Mouse (Mus musculus): ENCODE measurements around the gene B3galt4. TPM values are rescaled to one million over a fixed set of nuclear protein-coding genes. Genes with fewer than 3 reads are reported as not detected.
"Not testable (repeated sequence)": the region's sequence is repeated elsewhere in the genome, so short reads cannot be mapped to it uniquely, and the experiment has no call there.

Gene B3galt4
- total RNA-seq, 1 experiment from 2014 or later: 3.2 TPM

- DNase-seq: not testable (repeated sequence)
Observed at GRCm38 (mm10) chr17:33904835-33905234, 46.5 kb downstream of the B3galt4 start, which contains the start of gene Platr17. Gene Platr17 (plus strand): TSS chr17:33905135.

- not testable (repeated sequence) for DNase-seq
Observed at GRCm38 (mm10) chr17:33903911-33904651, 47.2 kb downstream of the B3galt4 start.

- DNase-seq: no peak
Observed at GRCm38 (mm10) chr17:33902491-33902890, 48.8 kb downstream of the B3galt4 start.

DNA sequence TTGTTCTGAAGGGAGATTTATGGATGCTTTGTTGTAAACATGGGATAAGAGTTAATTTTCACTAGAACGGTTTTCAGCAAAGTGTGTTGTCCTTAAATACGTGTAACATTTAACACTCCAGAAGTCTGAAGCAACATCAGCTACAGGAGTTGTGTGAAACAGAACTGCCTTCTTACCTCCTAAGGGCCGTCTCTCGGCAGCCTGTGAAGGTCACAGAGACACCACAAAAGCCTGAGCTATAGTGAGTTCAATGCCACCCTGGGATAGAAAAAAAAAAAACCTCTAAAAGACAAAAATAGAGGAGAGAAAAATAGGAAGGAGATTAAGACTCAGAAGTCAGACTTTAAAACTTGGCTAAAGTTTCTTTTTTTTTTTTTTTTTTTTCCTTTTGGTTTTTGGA is 49.2 kb downstream of the B3galt4 start:
- no peak for DNase-seq

DNA sequence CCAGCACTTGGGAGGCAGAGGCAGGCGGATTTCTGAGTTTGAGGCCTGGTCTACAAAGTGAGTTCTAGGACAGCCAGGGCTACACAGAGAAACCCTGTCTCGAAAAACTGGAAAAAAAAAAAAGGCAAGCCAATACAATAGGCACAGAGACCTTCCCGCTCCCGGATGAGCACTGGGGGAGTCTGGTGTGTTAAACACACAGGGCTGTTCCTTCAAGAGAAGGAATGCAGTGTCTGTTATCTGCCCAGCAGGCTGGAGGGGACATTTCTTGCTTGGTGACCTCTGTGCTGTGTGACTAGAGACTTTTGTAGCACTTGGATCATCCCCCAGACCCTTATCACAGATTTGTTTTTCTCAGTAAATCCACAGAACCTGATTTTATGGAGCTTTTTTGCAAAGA is 49.6 kb downstream of the B3galt4 start:
- DNase-seq: no peak

- DNase-seq: no peak
Observed at GRCm38 (mm10) chr17:33900989-33901314, 50.3 kb downstream of the B3galt4 start.

DNA sequence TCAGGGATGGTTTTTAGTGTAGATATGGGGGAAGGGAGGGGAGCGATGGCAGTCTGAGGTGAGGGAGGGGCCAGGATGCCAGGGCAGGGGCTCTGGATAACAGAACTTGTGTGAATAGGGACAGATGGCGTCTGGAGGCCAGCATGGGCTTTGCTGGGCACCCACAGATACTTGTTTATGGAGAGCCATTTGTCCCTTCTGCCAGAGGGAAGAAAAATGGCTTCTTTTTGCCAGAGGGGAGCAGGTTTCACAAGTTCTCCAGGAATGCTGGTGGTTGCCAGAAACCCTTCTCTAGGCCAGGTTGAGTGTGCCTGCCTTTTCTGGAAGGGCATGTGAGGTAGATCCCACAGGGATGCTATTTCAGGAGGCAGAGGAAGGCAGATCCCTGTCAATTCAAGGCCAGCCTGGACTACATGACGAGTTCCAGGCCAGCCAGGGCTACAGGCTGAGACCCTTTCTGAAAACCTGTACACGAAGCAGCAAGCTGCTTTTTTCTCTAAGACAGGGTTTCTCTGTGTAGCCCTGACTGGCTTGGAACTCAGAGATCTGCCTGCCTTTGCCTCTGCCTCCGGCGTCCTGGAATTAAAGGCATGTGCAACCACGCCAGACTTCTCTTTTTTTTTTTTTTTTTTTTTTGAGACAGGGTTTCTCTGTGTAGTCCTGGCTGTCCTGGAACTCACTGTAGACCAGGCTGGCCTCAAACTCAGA is 50.9 kb downstream of the B3galt4 start:
- peak; percentile 46 for DNase-seq

Other genes with a start within 250 kb of the B3galt4 start
- gene March2, start 232.8 kb downstream of the B3galt4 start, total RNA-seq (2021): 119 and 133 TPM in 2 replicates
- gene Rab11b, start 191.0 kb downstream of the B3galt4 start, total RNA-seq (2021): 217 and 242 TPM in 2 replicates
- gene Angptl4, start 169.7 kb downstream of the B3galt4 start, total RNA-seq (2021): 121 and 189 TPM in 2 replicates
- 92.4 and 108 TPM in 2 replicates for gene Kank3, start 141.0 kb downstream of the B3galt4 start, total RNA-seq (2021)
- gene Rps28, start 126.9 kb downstream of the B3galt4 start, total RNA-seq (2021): 1,257 and 1,514 TPM in 2 replicates
- gene Ndufa7, start 126.9 kb downstream of the B3galt4 start, total RNA-seq (2021): 505 and 552 TPM in 2 replicates
- gene Cd320, start 108.4 kb downstream of the B3galt4 start, total RNA-seq (2021): 31.5 and 36.5 TPM in 2 replicates
- gene Gm7029, start 77.7 kb downstream of the B3galt4 start, total RNA-seq (2021): not detected in 2 replicates
- 11.0 and 12.4 TPM in 2 replicates for gene Kifc1, start 60.8 kb downstream of the B3galt4 start, total RNA-seq (2021)
- not detected in 2 replicates for gene Platr17, start 46.4 kb downstream of the B3galt4 start, total RNA-seq (2021)
- gene Daxx, start 42.1 kb downstream of the B3galt4 start, total RNA-seq (2021): 27.7 and 32.0 TPM in 2 replicates
- gene Tapbp, start 35.6 kb downstream of the B3galt4 start, total RNA-seq (2021): 132 and 145 TPM in 2 replicates
- gene Zbtb22, start 35.6 kb downstream of the B3galt4 start, total RNA-seq (2021): 25.5 and 34.5 TPM in 2 replicates
- gene Rgl2, start 21.9 kb downstream of the B3galt4 start, total RNA-seq (2021): 53.2 and 80.3 TPM in 2 replicates
- gene Pfdn6, start 11.1 kb downstream of the B3galt4 start, total RNA-seq (2021): 96.2 and 102 TPM in 2 replicates
- gene Wdr46, start 10.8 kb downstream of the B3galt4 start, total RNA-seq (2021): 32.9 and 35.7 TPM in 2 replicates
- 46.8 and 52.9 TPM in 2 replicates for gene Vps52, start 4.3 kb upstream of the B3galt4 start, total RNA-seq (2021)
- gene Rps18, start 4.5 kb upstream of the B3galt4 start, total RNA-seq (2021): 760 and 860 TPM in 2 replicates
- 212 and 322 TPM in 2 replicates for gene H2-K1, start 48.9 kb upstream of the B3galt4 start, total RNA-seq (2021)
- gene Ring1, start 73.2 kb upstream of the B3galt4 start, total RNA-seq (2021): 36.6 and 42.5 TPM in 2 replicates
- 207 and 212 TPM in 2 replicates for gene H2-Ke6, start 76.6 kb upstream of the B3galt4 start, total RNA-seq (2021)
- gene Slc39a7, start 80.2 kb upstream of the B3galt4 start, total RNA-seq (2021): 127 and 161 TPM in 2 replicates
- gene Rxrb, start 80.3 kb upstream of the B3galt4 start, total RNA-seq (2021): 54.5 and 66.6 TPM in 2 replicates
- gene Col11a2, start 87.9 kb upstream of the B3galt4 start, total RNA-seq (2021): 1.1 and 2.6 TPM in 2 replicates
- gene H2-Oa, start 140.9 kb upstream of the B3galt4 start, total RNA-seq (2021): 0.33 and 4.1 TPM in 2 replicates
- gene H2-DMa, start 168.1 kb upstream of the B3galt4 start, total RNA-seq (2021): 8.0 and 18.8 TPM in 2 replicates
- 198 and 203 TPM in 2 replicates for gene Brd2, start 171.1 kb upstream of the B3galt4 start, total RNA-seq (2021)
- gene H2-DMb2, start 191.8 kb upstream of the B3galt4 start, total RNA-seq (2021): 2.7 and 17.0 TPM in 2 replicates
- gene H2-DMb1, start 201.6 kb upstream of the B3galt4 start, total RNA-seq (2021): 3.6 and 8.3 TPM in 2 replicates
- 11.1 and 20.4 TPM in 2 replicates for gene Tap1, start 236.1 kb upstream of the B3galt4 start, total RNA-seq (2021)
- 6.9 and 12.2 TPM in 2 replicates for gene Psmb9, start 236.3 kb upstream of the B3galt4 start, total RNA-seq (2021)
- gene Psmb8, start 246.2 kb upstream of the B3galt4 start, total RNA-seq (2021): 21.0 and 33.6 TPM in 2 replicates